Mouse (Mus musculus) E14TG2a.4 (cell line): Measurements from ENCODE around the gene Itga6.

Experiments
- CTCF ChIP-seq: conservative IDR thresholded peaks from 2 replicates; pipeline ENCODE4 v1.5.1; 2014; ENCODE audit warnings: low read length
- NANOG ChIP-seq: IDR thresholded peaks from 2 replicates; pipeline ENCODE4 v1.6.1; 2014; ENCODE audit warnings: borderline replicate concordance, low read length, mixed read lengths

GRCm38 (mm10) chr2:71779266-71779888, 34.0 kb downstream of the Itga6 start:
- no peak for TF ChIP-seq CTCF
- TF ChIP-seq NANOG: no peak
